Mouse (Mus musculus) testis, adult 2 months (tissue): ENCODE results near the gene Setd1a. TPM values are rescaled to one million over a fixed set of nuclear protein-coding genes. Genes with fewer than 3 reads are reported as not detected.

Source experiments
- H3K27ac ChIP-seq: fragments of 200-500 bp; 2 replicates; pipeline ENCODE4 v1.5.1; 2012; ENCODE audit warnings: low read depth, low read length; ENCODE audit not compliant: control insufficient read depth, insufficient read depth
- H3K27me3 ChIP-seq: fragments of 200-500 bp; 2 replicates; pipeline ENCODE4 v1.6.1; 2012; ENCODE audit warnings: mild to moderate bottlenecking, low read length, moderate library complexity; ENCODE audit not compliant: control insufficient read depth, insufficient read depth
- H3K36me3 ChIP-seq: fragments of 200-500 bp; 2 replicates; pipeline ENCODE4 v1.6.1; 2012; ENCODE audit warnings: mild to moderate bottlenecking, low read length; ENCODE audit not compliant: control insufficient read depth, insufficient read depth
- H3K4me1 ChIP-seq: fragments of 200-500 bp; 2 replicates; pipeline ENCODE4 v1.6.1; 2012; ENCODE audit warnings: low read length; ENCODE audit not compliant: control insufficient read depth, insufficient read depth
- H3K4me3 ChIP-seq: fragments of 200-500 bp; 2 replicates; pipeline ENCODE4 v1.5.1; 2012; ENCODE audit warnings: low read depth, mild to moderate bottlenecking, low read length, moderate library complexity, mixed read lengths; ENCODE audit not compliant: control insufficient read depth
- CTCF ChIP-seq: fragments of 200-500 bp; IDR thresholded peaks from 2 replicates; pipeline ENCODE4 v1.5.1; 2012; ENCODE audit warnings: low read depth, mild to moderate bottlenecking, inconsistent platforms, low read length, moderate library complexity; ENCODE audit not compliant: control insufficient read depth, insufficient read depth, insufficient replicate concordance
- POLR2A ChIP-seq: fragments of 200-500 bp; IDR thresholded peaks from 2 replicates; pipeline ENCODE4 v1.6.1; 2012; ENCODE audit warnings: low read depth, mild to moderate bottlenecking, inconsistent platforms, low read length, moderate library complexity; ENCODE audit not compliant: control insufficient read depth
- polyA plus RNA-seq: library from polyadenylated mRNA; depleted of rRNA; stranded (reverse); fragments of >200 nt; gene quantifications from 2 replicates; pipeline ENCODE4 v1.2.3, GENCODE M21; 2012

The Setd1a gene
- polyA plus RNA-seq, 1 experiment = 18.2 TPM

- Histone ChIP-seq H3K4me1 (no peaks in the 10 kb centered on the region), H3K4me3 (no peak within 1 kb of the TSS), H3K27me3 (no peaks in the 10 kb centered on the region), H3K27ac (no peak within 1 kb of the TSS), H3K36me3 (peaks cover 13% of the 10 kb centered on the region)
- TF ChIP-seq POLR2A (no peak), CTCF (no peak)
These were observed 8.8 kb downstream of the Setd1a start, which contains the start of gene Gm49388 for GRCm38 (mm10) chr7:127785308-127785707. Gm49388 (plus strand) TSS chr7:127785608.

GRCm38 (mm10) chr7:127797076-127797845 lies 20.8 kb downstream of the Setd1a start:
- no peaks in the 10 kb centered on the region for H3K27me3 ChIP-seq
- H3K4me3 ChIP-seq = no peak overlapping the region
- H3K27ac ChIP-seq = no peak overlapping the region
- no peaks in the 10 kb centered on the region; the same call in 1 of the 2 replicates for H3K36me3 ChIP-seq
- TF ChIP-seq CTCF (no peak), POLR2A (no peak)
- no peaks in the 10 kb centered on the region for H3K4me1 ChIP-seq

- TF ChIP-seq CTCF = no peak
- no peak for TF ChIP-seq POLR2A
- Histone ChIP-seq H3K4me1 (no peaks in the 10 kb centered on the region), H3K27ac (no peak overlapping the region), H3K36me3 (no peaks in the 10 kb centered on the region; the same call in 1 of the 2 replicates), H3K27me3 (no peaks in the 10 kb centered on the region), H3K4me3 (no peak overlapping the region)
These were observed 22.1 kb downstream of the Setd1a start for GRCm38 (mm10) chr7:127798591-127798990.

GRCm38 (mm10) chr7:127799211-127799610 lies 22.7 kb downstream of the Setd1a start:
- no peaks in the 10 kb centered on the region for H3K4me1 ChIP-seq
- H3K4me3 ChIP-seq = no peak overlapping the region
- H3K27me3 ChIP-seq = no peaks in the 10 kb centered on the region
- no peaks in the 10 kb centered on the region; the same call in 1 of the 2 replicates for H3K36me3 ChIP-seq
- TF ChIP-seq POLR2A = no peak
- TF ChIP-seq CTCF = no peak
- no peak overlapping the region for H3K27ac ChIP-seq

GRCm38 (mm10) chr7:127799738-127800137 lies 23.3 kb downstream of the Setd1a start:
- Histone ChIP-seq H3K27me3 (no peaks in the 10 kb centered on the region), H3K27ac (no peak overlapping the region), H3K4me3 (no peak overlapping the region), H3K4me1 (no peaks in the 10 kb centered on the region), H3K36me3 (no peaks in the 10 kb centered on the region; the same call in 1 of the 2 replicates)
- no peak for TF ChIP-seq CTCF
- no peak for TF ChIP-seq POLR2A

GRCm38 (mm10) chr7:127800435-127801009 lies 24.1 kb downstream of the Setd1a start, which contains the start of gene Hsd3b7:
Hsd3b7 (plus strand) TSS chr7:127800604.
- H3K27ac ChIP-seq = no peak within 1 kb of the TSS
- no peaks in the 10 kb centered on the region for H3K27me3 ChIP-seq
- no peaks in the 10 kb centered on the region; the same call in 1 of the 2 replicates for H3K36me3 ChIP-seq
- H3K4me3 ChIP-seq = no peak within 1 kb of the TSS
- no peaks in the 10 kb centered on the region for H3K4me1 ChIP-seq
- TF ChIP-seq CTCF (peak; percentile 55), POLR2A (peak; percentile 50; the same call in 1 of the 2 replicates)

GRCm38 (mm10) chr7:127801010-127801621 lies 24.6 kb downstream of the Setd1a start:
- TF ChIP-seq CTCF (no peak), POLR2A (no peak)
- Histone ChIP-seq H3K27ac (no peak overlapping the region), H3K4me3 (no peak overlapping the region), H3K27me3 (no peaks in the 10 kb centered on the region), H3K4me1 (no peaks in the 10 kb centered on the region), H3K36me3 (no peaks in the 10 kb centered on the region; the same call in 1 of the 2 replicates)
